Mouse (Mus musculus) layer of hippocampus, postnatal 36 days (tissue): ENCODE results near the gene Txndc2. TPM values are rescaled to one million over a fixed set of nuclear protein-coding genes. Genes with fewer than 3 reads are reported as not detected.

Experiments used
- DNase-seq, 2 experiments: peaks; one replicate each; pipeline ENCODE4 v3.0.0; 2022
- total RNA-seq, 2 experiments: library from RNA; stranded (reverse); gene quantifications; 2 replicates each; pipeline ENCODE4 v1.2.3; 2021

Txndc2 gene
- total RNA-seq = not detected

DNA sequence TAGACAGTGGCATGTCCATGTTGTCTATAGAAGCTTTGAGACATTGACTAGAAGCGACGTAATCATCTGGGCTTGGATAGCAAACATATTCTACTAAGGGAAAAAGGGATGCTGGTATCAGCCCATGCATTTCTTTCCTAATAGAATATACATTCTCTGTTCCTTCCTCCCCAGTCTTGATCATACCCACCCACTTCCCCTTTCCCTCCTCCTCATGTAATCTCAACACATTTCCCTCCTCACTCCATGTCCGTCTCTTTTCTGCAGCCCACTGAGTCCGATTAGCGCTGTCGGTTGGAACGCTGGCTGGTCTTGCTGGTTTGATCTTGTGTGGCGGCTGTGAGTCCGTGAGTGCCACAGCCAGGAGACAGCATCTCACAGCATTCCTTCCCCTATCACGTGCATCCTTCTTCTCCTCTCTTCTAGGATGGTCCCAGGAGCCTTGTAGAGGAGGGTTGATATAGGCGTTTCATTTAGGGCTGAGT is at the start of gene Txndc2:
Gene Txndc2, minus strand, starts transcription at position 435 of the 485 bp plus-strand sequence.
- DNase-seq = no peak

GRCm38 (mm10) chr17:65683731-65684130 is 41.8 kb upstream of the Txndc2 start:
- no peak for DNase-seq

DNA sequence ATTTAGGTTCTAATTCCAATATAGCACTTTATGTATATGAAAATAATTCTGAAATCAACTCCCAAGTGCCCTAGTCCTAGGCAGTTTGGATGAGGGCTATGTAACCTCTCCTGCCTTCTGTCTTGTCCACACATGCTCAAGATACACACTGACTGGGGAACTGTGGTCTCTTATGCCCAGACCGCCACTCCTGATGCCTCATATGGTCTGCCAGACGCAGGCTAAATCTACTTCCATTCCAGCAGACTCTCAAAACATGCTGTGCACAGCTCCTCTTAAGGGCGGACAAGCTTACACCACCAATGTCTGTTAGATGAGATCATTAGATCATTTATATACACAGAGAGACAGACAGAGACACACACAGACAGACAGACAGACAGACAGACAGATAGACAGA is 41.3 kb upstream of the Txndc2 start:
- no peak for DNase-seq

DNA sequence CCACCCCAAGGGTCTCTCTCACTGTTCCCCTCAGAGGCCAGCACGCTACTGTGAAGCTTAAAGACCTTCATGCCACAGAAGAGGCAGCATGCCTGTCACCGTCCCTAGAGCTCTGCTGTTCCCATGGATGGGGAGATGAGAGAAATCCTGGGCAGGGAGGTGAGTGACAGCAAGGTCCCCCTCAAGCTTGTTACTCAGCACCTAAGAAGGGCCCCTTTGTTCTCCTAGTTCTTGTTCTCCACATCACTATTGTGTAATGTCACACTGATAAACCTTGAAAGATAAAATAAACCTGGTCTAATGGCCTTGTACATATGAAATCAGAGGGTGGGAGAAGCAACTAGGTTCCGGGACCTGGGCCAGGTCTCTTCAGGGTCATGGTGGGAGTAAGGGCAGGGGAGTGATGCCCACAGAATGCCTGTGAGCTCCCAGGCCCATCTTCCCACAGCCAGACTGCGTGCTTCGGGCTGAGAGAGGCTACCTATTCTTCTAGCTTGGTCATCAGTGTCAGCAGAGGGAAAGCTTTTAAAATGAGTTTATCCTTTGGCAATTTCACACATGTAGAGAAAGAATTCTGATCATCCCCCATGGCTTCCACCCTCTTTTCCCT is 40.2 kb upstream of the Txndc2 start:
- DNase-seq = no peak

GRCm38 (mm10) chr17:65681516-65681915 is 39.5 kb upstream of the Txndc2 start:
- DNase-seq = no peak

DNA sequence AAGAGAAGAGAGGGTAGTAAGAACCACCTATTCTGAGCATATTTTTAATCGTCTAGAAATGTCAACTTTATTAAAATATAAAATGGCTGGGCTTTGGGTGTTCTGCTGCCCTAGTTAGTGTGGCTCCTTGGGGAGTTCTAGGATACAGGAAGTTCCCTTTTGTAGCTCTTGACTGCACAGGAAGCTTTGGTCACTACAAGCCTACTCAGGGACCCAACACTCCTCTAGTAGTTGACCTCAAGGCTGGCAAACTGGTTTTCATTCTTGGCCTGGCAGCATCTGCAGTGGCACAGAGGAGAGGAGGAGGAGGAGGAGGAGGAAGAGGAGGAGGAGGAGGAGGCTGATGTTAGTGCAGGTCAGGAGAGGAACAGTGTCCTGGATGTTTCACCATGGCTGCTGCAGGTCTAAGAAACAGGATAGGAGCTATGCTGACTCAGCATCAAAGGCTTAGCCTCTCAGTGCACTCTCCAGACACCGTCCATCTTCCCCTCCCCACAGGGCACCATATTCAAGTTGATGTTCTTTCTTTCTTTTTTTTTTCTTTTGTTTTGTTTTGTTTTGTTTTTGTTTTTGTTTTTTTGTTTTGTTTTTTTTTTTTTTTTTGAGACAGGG is 38.9 kb upstream of the Txndc2 start:
- no peak for DNase-seq

GRCm38 (mm10) chr17:65679806-65680446 is 38.0 kb upstream of the Txndc2 start:
- DNase-seq = no peak

- no peak for DNase-seq
Observed at GRCm38 (mm10) chr17:65677742-65678141, 35.8 kb upstream of the Txndc2 start.

DNA sequence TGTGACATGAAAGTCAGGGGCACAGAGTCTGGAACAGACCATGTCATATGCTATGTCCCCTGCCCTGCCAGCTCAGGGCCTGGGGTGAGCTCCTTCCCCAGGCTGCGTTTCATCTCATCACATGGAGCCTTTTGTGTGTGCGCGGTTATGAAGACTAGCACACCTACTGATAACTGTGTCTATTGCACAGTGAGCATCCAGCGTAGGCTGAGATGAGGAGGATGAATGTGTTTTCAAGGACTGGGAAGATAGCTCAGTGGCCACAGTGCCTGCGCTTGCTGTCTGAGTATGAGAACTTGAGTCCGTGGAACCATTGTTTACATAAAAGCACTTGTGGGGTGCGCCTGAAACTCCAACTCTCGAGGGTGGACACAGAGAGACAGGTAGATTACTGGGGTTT is 34.6 kb upstream of the Txndc2 start:
- no peak for DNase-seq

GRCm38 (mm10) chr17:65675985-65676384 is 34.0 kb upstream of the Txndc2 start:
- no peak for DNase-seq

DNA sequence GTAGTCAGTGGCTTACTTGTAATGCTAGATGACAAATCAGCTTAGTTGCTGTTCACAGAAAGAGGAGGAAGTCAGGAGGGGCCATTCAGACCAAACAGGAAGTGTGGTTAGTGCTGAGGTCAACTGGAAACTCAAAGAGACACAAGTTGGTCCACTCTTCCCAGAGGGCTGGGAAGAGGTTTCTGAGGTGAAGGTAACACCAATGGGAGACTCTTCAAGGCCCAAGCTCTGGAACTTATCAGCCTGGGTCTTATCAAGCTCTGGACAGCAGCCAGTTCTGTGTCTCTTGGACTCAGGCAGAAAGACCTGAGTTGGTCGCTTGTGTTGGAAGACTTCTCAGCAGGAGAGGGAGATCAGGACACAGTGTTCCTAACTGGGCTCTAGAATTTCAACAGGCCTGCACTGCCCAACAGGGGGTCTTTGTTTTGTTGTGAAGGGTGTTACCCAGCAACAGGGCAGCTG is 32.8 kb upstream of the Txndc2 start:
- DNase-seq = no peak

DNA sequence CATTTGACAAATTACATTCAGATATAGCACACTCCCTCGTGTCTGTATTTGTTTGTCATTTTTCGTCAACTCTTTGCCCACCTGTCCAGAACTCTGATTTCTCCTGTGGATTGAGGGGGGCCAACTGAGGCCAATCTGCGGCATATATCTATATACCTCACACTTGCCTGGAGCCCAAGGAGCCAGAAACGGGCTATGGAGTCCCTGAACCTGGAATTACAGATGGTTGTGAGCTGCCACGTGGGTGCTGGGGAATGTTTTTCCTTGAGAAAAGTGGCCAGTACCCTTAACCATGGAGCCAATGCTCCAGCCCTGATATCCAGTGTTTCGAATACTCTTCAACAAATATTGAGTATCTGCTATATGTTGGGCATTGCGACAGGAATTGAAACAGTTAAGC is 31.0 kb upstream of the Txndc2 start:
- no peak for DNase-seq

DNA sequence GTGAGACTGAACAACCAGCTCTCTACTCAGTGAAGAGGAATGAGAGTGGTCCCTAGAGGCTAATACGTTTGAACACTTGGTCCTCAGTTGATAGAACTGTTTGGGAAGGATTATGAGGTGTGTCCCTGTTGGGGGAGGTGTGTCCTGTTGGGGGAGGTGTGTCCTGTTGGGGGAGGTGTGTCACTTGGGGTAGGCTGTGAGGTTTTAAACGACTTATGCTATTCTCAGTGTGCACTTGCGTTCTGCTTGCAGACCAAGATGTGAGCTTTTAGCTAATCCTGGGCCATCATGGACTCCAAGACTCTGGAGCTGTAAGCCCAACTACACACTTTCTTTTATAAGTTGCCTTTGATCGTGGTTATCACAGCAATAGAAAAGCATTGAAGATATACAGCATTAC is 27.1 kb upstream of the Txndc2 start:
- no peak for DNase-seq

DNA sequence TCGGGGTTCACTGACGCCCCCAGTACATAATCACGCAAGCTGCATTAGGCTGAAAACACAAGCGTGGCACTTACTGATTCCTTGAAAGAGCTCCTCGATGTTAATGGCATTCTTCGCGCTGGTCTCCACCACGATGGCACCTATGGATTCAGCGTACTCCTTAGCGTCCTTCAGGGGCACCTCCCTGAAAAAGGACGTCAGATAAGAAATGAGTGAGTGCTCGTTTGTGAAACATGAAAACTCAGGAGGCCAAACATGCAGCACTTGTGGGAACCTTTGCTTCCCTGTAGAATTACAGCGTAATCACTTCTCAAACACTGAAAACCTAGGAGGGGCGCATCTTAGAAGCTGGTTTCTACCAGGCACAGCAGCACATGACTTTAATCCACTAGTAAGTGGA is 25.8 kb upstream of the Txndc2 start:
- no peak for DNase-seq

GRCm38 (mm10) chr17:65666388-65667161 is 24.6 kb upstream of the Txndc2 start:
- no peak for DNase-seq

DNA sequence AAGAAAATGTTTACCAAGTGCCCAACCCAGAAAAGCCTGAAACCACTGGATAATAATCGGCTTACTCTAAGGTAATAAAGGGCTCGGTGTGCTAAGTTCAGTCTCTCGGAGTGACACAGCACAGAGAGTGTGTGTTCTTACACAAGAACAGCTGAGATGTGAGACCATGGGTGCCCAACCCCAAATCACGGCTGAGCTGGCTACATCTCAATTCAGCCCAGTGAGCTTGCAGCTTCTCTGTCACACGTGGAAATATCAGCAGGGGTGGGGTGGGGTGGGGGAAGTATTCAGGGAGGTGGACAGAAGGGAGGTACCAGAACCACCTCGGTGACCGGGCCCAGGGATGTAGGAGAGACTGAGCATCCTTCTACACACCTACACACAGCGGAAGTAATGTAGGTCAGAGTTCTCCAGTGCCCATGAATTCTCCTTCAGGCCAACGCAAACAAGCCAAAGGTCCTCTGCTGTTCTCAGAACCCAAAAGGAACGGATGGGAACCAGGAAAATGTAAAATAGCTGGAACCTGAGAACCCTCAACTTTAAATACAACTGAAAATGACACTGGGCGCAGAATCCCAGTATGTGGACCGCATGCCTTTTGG is 23.9 kb upstream of the Txndc2 start:
- no peak for DNase-seq

- no peak for DNase-seq
Observed at GRCm38 (mm10) chr17:65663329-65664078, 21.5 kb upstream of the Txndc2 start.

GRCm38 (mm10) chr17:65662662-65663061 is 20.7 kb upstream of the Txndc2 start:
- no peak for DNase-seq

DNA sequence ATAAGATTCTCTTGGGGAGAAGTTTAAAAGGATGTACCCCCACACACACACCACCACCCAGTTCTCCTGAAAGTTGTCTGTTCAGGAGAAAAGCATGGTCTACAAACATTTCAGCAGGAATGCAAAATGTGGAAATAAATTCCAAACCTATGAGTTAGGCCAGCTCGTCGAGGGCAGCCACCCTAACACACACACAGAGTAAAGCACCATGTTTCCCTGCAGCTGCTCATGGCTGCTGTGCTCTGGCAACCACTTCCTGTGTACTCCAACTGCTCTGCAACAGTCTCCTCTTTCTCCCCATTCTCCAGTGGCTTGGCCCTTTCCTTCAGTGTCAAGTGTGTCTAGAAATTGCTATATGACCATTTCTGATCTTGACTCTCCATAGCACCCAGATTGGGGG is 16.4 kb upstream of the Txndc2 start:
- DNase-seq = no peak

DNA sequence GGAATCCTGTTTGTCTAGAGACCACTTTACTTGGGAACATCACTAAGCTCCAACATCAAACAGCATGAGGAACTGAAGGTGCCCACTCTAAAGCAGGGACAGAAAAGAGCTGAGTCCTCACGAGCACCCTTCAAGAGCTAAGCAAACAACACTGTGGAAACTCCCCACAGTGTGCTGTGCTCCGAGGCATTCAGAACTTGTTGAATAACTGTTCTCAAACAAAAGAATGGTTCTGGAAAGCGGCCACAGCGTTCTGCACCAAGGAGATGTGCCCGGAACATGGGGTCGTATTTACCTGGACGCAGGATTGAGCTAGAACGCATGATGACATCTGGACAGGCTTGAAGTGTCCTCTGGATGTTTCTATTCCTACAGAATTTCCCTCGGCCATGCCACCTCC is 16.0 kb upstream of the Txndc2 start:
- no peak for DNase-seq

DNA sequence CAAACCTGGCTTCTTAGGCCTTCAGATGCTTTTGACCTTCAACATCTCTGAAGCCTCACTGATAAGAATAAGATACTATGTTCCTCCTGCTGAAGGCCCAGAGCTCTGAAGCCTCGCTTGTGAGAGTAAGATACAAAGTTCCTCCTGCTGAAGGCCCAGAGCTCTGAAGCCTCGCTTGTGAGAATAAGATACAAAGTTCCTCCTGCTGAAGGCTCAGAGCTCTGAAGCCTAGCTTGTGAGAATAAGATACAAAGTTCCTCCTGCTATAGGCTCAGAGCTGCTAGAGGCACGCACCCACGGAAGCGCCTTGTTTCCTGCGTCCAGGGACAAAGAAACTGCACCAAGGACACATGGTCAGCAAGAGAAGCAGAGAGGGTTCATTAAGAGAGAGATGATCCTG is 14.8 kb upstream of the Txndc2 start:
- no peak for DNase-seq

- no peak for DNase-seq
Observed at GRCm38 (mm10) chr17:65656076-65656475, 14.1 kb upstream of the Txndc2 start.
